Mouse (Mus musculus) liver, adult 2 months (tissue): ENCODE measurements at regions not wholly inside any gene's neighbourhood (a gene's known extent, or its start where the extent isn't known, plus 50 kb on each side); places are given as distances from the start of the nearest gene placed in this dataset.

Experiments
- CTCF ChIP-seq: fragments of 200-500 bp; IDR thresholded peaks from 2 replicates; pipeline ENCODE4 v1.5.1; 2011; ENCODE audit warnings: low read depth, low read length, control low read depth
- POLR2A ChIP-seq: fragments of 200-500 bp; IDR thresholded peaks from 2 replicates; pipeline ENCODE4 v1.6.1; 2011; ENCODE audit warnings: low read length, control low read depth; ENCODE audit not compliant: insufficient read depth; ENCODE audit errors: extremely low read depth

GRCm38 (mm10) chr3:154509394-154509793 lies 87.1 kb upstream of the Cryz start:
- no peak for TF ChIP-seq POLR2A
- TF ChIP-seq CTCF = no peak
